Mouse (Mus musculus) G1E (cell line): ENCODE measurements around the gene Tulp4. TPM values are rescaled to one million over a fixed set of nuclear protein-coding genes. Genes with fewer than 3 reads are reported as not detected.
"Not testable (repeated sequence)": the region's sequence is repeated elsewhere in the genome, so short reads cannot be mapped to it uniquely, and the experiment has no call there.

Experiments used
- ATAC-seq: 2 replicates; pipeline ENCODE4 v1.8.0; 2016; ENCODE audit warnings: mild to moderate bottlenecking; ENCODE audit not compliant: insufficient number of reproducible peaks, poor library complexity, low FRiP score, severe bottlenecking; ENCODE audit errors: extremely low read depth
- DNase-seq: peaks from one replicate; pipeline ENCODE4 v3.0.0; 2012; ENCODE audit warnings: low spot score
- H3K27me3 ChIP-seq: 2 replicates; pipeline ENCODE4 v1.6.1; 2012; ENCODE audit warnings: mild to moderate bottlenecking, low read length, inconsistent platforms; ENCODE audit not compliant: insufficient read depth
- H3K36me3 ChIP-seq: replicated peaks from 2 replicates; pipeline ENCODE3; 2012; ENCODE audit warnings: mild to moderate bottlenecking, inconsistent platforms
- H3K4me1 ChIP-seq: 2 replicates; pipeline ENCODE4 v1.6.1; 2012; ENCODE audit warnings: low read depth, low read length, inconsistent platforms, mixed read lengths; ENCODE audit not compliant: insufficient read depth
- H3K4me3 ChIP-seq: 2 replicates; pipeline ENCODE4 v1.5.1; 2012; ENCODE audit warnings: low read depth, mild to moderate bottlenecking, inconsistent platforms, low read length, moderate library complexity, mixed read lengths
- H3K9me3 ChIP-seq: replicated peaks from 2 replicates; pipeline ENCODE4 v1.6.1; 2012; ENCODE audit warnings: inconsistent platforms
- polyA plus RNA-seq: library from polyadenylated mRNA; stranded (reverse); fragments of >175 nt; gene quantifications from 2 replicates; pipeline ENCODE4 v1.2.3, GENCODE M21; 2012
- total RNA-seq, 2 experiments: library from RNA; stranded (forward) in 1 of 2; stranded (reverse) in 1 of 2; fragments of 200-1000 nt in 1 of 2; fragments of >200 nt in 1 of 2; fragmentation: Nextera tagmentation in 1 of 2; gene quantifications; 2 replicates each; pipeline ENCODE4 v1.2.3; 2014 to 2017

Gene Tulp4
- total and polyA plus RNA-seq, 3 experiments: 19.3 to 61.2 (median 53.0) TPM

- H3K27me3 ChIP-seq, H3K36me3 ChIP-seq, ATAC-seq, H3K4me1 ChIP-seq, DNase-seq, H3K4me3 ChIP-seq, H3K9me3 ChIP-seq: not testable (repeated sequence)
Measured at GRCm38 (mm10) chr17:6289045-6289444, 182.8 kb downstream of the Tulp4 start.

GRCm38 (mm10) chr17:6293882-6294281 is 187.6 kb downstream of the Tulp4 start:
- not testable (repeated sequence) for H3K27me3 ChIP-seq, H3K9me3 ChIP-seq, H3K36me3 ChIP-seq, DNase-seq, H3K4me3 ChIP-seq, ATAC-seq, H3K4me1 ChIP-seq

GRCm38 (mm10) chr17:6297060-6297795 is 191.0 kb downstream of the Tulp4 start:
- H3K9me3 ChIP-seq, H3K36me3 ChIP-seq, H3K4me3 ChIP-seq, H3K4me1 ChIP-seq, H3K27me3 ChIP-seq, ATAC-seq, DNase-seq: not testable (repeated sequence)

- H3K4me1 ChIP-seq, H3K27me3 ChIP-seq, H3K9me3 ChIP-seq, H3K4me3 ChIP-seq, H3K36me3 ChIP-seq, DNase-seq, ATAC-seq: not testable (repeated sequence)
Measured at GRCm38 (mm10) chr17:6300190-6300863, 194.1 kb downstream of the Tulp4 start.

Other genes starting within 250 kb of the Tulp4 start
- not detected in 2 replicates for gene Synj2, start 165.2 kb upstream of the Tulp4 start, total RNA-seq (2014; fragmentation: Nextera tagmentation)
- gene Synj2, start 165.2 kb upstream of the Tulp4 start, total RNA-seq (2017): 0.06 and 0.11 TPM in 2 replicates
- 0.02 TPM in 1 of 2 replicates, not detected in the other for gene Synj2, start 165.2 kb upstream of the Tulp4 start, polyA plus RNA-seq
- 9.6 and 16.6 TPM in 2 replicates for gene Serac1, start 26.7 kb upstream of the Tulp4 start, total RNA-seq (2014; fragmentation: Nextera tagmentation)
- gene Serac1, start 26.7 kb upstream of the Tulp4 start, total RNA-seq (2017): 9.5 and 9.6 TPM in 2 replicates
- 4.3 and 6.9 TPM in 2 replicates for gene Serac1, start 26.7 kb upstream of the Tulp4 start, polyA plus RNA-seq
- gene Gtf2h5, start 26.7 kb upstream of the Tulp4 start, total RNA-seq (2014; fragmentation: Nextera tagmentation): 51.1 and 64.2 TPM in 2 replicates
- 106 and 119 TPM in 2 replicates for gene Gtf2h5, start 26.7 kb upstream of the Tulp4 start, total RNA-seq (2017)
- 3.2 and 3.5 TPM in 2 replicates for gene Gtf2h5, start 26.7 kb upstream of the Tulp4 start, polyA plus RNA-seq
- gene Tmem181a, start 150.4 kb downstream of the Tulp4 start, total RNA-seq (2014; fragmentation: Nextera tagmentation): not detected in 2 replicates
- gene Tmem181a, start 150.4 kb downstream of the Tulp4 start, total RNA-seq (2017): 0.06 and 0.16 TPM in 2 replicates
- gene Tmem181a, start 150.4 kb downstream of the Tulp4 start, polyA plus RNA-seq: not detected in 2 replicates
- gene Dynlt1a, start 211.1 kb downstream of the Tulp4 start, total RNA-seq (2014; fragmentation: Nextera tagmentation): 12.1 and 20.5 TPM in 2 replicates
- 11.4 and 15.6 TPM in 2 replicates for gene Dynlt1a, start 211.1 kb downstream of the Tulp4 start, total RNA-seq (2017)
- gene Dynlt1a, start 211.1 kb downstream of the Tulp4 start, polyA plus RNA-seq: 0.91 TPM in 2 replicates